ENCODE assay signal across 12 mouse cellular contexts in the genomic region with DNA sequence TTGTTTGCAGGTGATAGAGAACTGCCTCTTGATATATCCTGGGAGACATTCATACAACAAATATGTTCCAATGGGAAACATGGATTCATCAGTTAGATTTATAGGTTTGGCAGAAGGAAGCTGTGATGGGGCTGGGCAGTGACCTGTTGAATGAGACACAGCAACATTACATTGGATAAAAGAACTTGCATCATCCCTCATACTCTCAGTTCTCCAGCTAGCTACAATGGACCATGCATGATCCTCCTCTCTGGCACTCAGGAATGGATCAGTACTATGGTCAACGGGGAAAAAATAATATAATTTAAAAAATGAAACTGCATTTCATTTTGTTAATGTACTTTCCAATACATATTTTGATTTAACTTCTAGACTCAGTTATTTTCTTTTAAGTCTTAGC. TPM values are rescaled to one million over a fixed set of nuclear protein-coding genes. Genes with fewer than 3 reads are reported as not detected.
DNase-seq lines count a peak whose midpoint lies in the region; ATAC-seq and TF ChIP-seq lines count a peak whose summit lies in the region.
"Had no signal": no experiment of that assay in that cellular context is flagged by ENCODE, and none has a peak within 500 bp of the region (broad histone marks: within the 10 kb centered on the region; RNA-seq: fewer than 3 reads in every experiment).

No protein-coding gene starts in this region.

- WGBS in midbrain, embryonic 10.5 days, result 82% methylated on average over 1 of the region's 1 CpGs
- WGBS in midbrain, postnatal 0 days, result 87% methylated on average over 1 of the region's 1 CpGs
- WGBS in limb, embryonic 10.5 days, result 84% methylated on average over 1 of the region's 1 CpGs
- 77% methylated on average over 1 of the region's 1 CpGs for WGBS in stomach, postnatal 0 days

- H3K36me3 ChIP-seq in midbrain, embryonic 10.5 days, result peaks cover 38% of the 10 kb centered on the region
- no peaks in the 10 kb centered on the region for H3K36me3 ChIP-seq in midbrain, postnatal 0 days (ENCODE audit: insufficient read depth, low read length)
- H3K36me3 ChIP-seq in limb, embryonic 10.5 days, result peaks cover 33% of the 10 kb centered on the region
- H3K36me3 ChIP-seq in stomach, postnatal 0 days (ENCODE audit: control insufficient read depth, insufficient read depth, low read length), result peaks cover 5% of the 10 kb centered on the region

- intact Hi-C loops in gastrocnemius, adult 2 months (cut with DNase I), result loop anchor here (5.0 kb wide), 2 partner anchors 112 to 153 kb away; no protein-coding TSS in a partner anchor
- intact Hi-C loops in gastrocnemius, postnatal 36 days (cut with DNase I), result loop anchor here (10.0 kb wide), 1 partner anchor 155 kb away; no protein-coding TSS in a partner anchor

- no peak for DNase-seq in gastrocnemius, adult 2 months
- DNase-seq in gastrocnemius, postnatal 36 days, result no peak
- DNase-seq in midbrain, embryonic 10.5 days (ENCODE audit: low spot score), result no peak
- DNase-seq in midbrain, postnatal 0 days (ENCODE audit: low spot score), result no peak
- no peak for DNase-seq in limb, embryonic 10.5 days (ENCODE audit: low spot score)
- DNase-seq in stomach, postnatal 0 days (ENCODE audit: low spot score), result no peak
- DNase-seq in layer of hippocampus, adult 18-20 months (ENCODE audit: low spot score in 2 of 2), result no peak
- DNase-seq: adrenal gland, postnatal 10 days; B cell, adult 2 months; kidney, postnatal 14 days had no signal

- peak overlapping the region; percentile 82 for H3K4me3 ChIP-seq in gastrocnemius, adult 2 months
- peak overlapping the region; percentile 65; the same call in 1 of the 2 replicates for H3K4me3 ChIP-seq in midbrain, embryonic 10.5 days
- no peak overlapping the region for H3K4me3 ChIP-seq in midbrain, postnatal 0 days (ENCODE audit: low read depth, low read length)
- peak overlapping the region; percentile 68 for H3K4me3 ChIP-seq in limb, embryonic 10.5 days
- no peak overlapping the region for H3K4me3 ChIP-seq in stomach, postnatal 0 days (ENCODE audit: low read depth, low read length)

- TF ChIP-seq CTCF in gastrocnemius, adult 2 months (IDR thresholded peaks at IDR 0.05), result no peak
- no peak for TF ChIP-seq CTCF in midbrain, postnatal 0 days (IDR thresholded peaks at IDR 0.05)
- no peak for TF ChIP-seq CTCF in stomach, postnatal 0 days (IDR thresholded peaks at IDR 0.05; ENCODE audit: low read depth)

- H3K27me3 ChIP-seq in midbrain, embryonic 10.5 days (ENCODE audit: low read depth, poor library complexity, severe bottlenecking), result no peaks in the 10 kb centered on the region
- H3K27me3 ChIP-seq in midbrain, postnatal 0 days (ENCODE audit: insufficient read depth, low read length), result no peaks in the 10 kb centered on the region
- no peaks in the 10 kb centered on the region for H3K27me3 ChIP-seq in limb, embryonic 10.5 days (ENCODE audit: low read depth, poor library complexity, severe bottlenecking)
- no peaks in the 10 kb centered on the region for H3K27me3 ChIP-seq in stomach, postnatal 0 days (ENCODE audit: control insufficient read depth, insufficient read depth, low read length)
- H3K27me3 ChIP-seq: embryonic facial prominence, embryonic 12.5 days had no signal

- ATAC-seq in midbrain, postnatal 0 days (ENCODE audit: low FRiP score), result no peak
- ATAC-seq in stomach, postnatal 0 days (ENCODE audit: low FRiP score, low TSS enrichment), result no peak
- ATAC-seq in inflammation-experienced regulatory T-cells, adult 6 months, result no peak

- no peaks in the 10 kb centered on the region for H3K9me3 ChIP-seq in midbrain, embryonic 10.5 days (replicated peaks)
- H3K9me3 ChIP-seq in midbrain, postnatal 0 days (ENCODE audit: low read length), result no peaks in the 10 kb centered on the region
- no peaks in the 10 kb centered on the region for H3K9me3 ChIP-seq in limb, embryonic 10.5 days (replicated peaks)
- no peaks in the 10 kb centered on the region for H3K9me3 ChIP-seq in stomach, postnatal 0 days (ENCODE audit: control insufficient read depth, low read length)
- H3K9me3 ChIP-seq: embryonic facial prominence, embryonic 12.5 days had no signal

- no peak overlapping the region for H3K9ac ChIP-seq in midbrain, postnatal 0 days (replicated peaks; ENCODE audit: low read length, poor library complexity, severe bottlenecking)
- H3K9ac ChIP-seq in stomach, postnatal 0 days (ENCODE audit: low read length), result no peak overlapping the region

- H3K4me1 ChIP-seq in midbrain, embryonic 10.5 days, result peaks cover 13% of the 10 kb centered on the region; the same call in 1 of the 2 replicates
- H3K4me1 ChIP-seq in midbrain, postnatal 0 days (ENCODE audit: insufficient read depth, low read length), result 0 out of 2 replicates have a peak, but pooled peaks cover 2% of the 10 kb centered on the region
- peaks cover 3% of the 10 kb centered on the region; the same call in 1 of the 2 replicates for H3K4me1 ChIP-seq in limb, embryonic 10.5 days
- H3K4me1 ChIP-seq in stomach, postnatal 0 days (replicated peaks; ENCODE audit: control insufficient read depth, insufficient read depth), result no peaks in the 10 kb centered on the region
- H3K4me1 ChIP-seq: embryonic facial prominence, embryonic 12.5 days had no signal

- no peak overlapping the region; the same call in 1 of the 2 replicates for H3K4me2 ChIP-seq in midbrain, postnatal 0 days (ENCODE audit: low read depth, low read length, poor library complexity, severe bottlenecking)
- 0 out of 2 replicates have a peak overlapping the region, but pooled peaks have one; percentile 31 for H3K4me2 ChIP-seq in stomach, postnatal 0 days (replicated peaks; ENCODE audit: low read depth)

- TF ChIP-seq EP300 in stomach, postnatal 0 days (optimal IDR thresholded peaks at IDR 0.05), result no peak

- no peak overlapping the region for H3K27ac ChIP-seq in gastrocnemius, adult 2 months
- no peak overlapping the region for H3K27ac ChIP-seq in midbrain, embryonic 10.5 days (replicated peaks)
- H3K27ac ChIP-seq in midbrain, postnatal 0 days (ENCODE audit: low read depth, low read length), result no peak overlapping the region
- no peak overlapping the region for H3K27ac ChIP-seq in limb, embryonic 10.5 days
- H3K27ac ChIP-seq in stomach, postnatal 0 days (replicated peaks), result no peak overlapping the region
- H3K27ac ChIP-seq: embryonic facial prominence, embryonic 12.5 days had no signal

RNA-seq across cellular contexts. Expression of a gene that starts 1.5 kb away (rescaled TPM):
- total RNA-seq in gastrocnemius, adult 2 months (2021), result 10 to 100 TPM; 36.7 to 42.2 TPM
- total RNA-seq in gastrocnemius, postnatal 36 days (2021), result 10 to 100 TPM; 31.4 to 34.4 TPM
- 46.0 and 50.1 TPM in 2 replicates for polyA plus RNA-seq in midbrain, embryonic 10.5 days (2016; fragmentation: Nextera tagmentation; extraction: Ambion mirVana)
- 59.7 and 60.3 TPM in 2 replicates for total RNA-seq in midbrain, postnatal 0 days (2014; rRNA removed)
- 39.3 and 41.1 TPM in 2 replicates for polyA plus RNA-seq in midbrain, postnatal 0 days (2015; fragmentation: Nextera tagmentation; extraction: Ambion mirVana)
- polyA plus RNA-seq in limb, embryonic 10.5 days (2016; fragmentation: Nextera tagmentation; extraction: Ambion mirVana), result 40.2 and 44.5 TPM in 2 replicates
- polyA plus RNA-seq in stomach, postnatal 0 days (2015; fragmentation: Nextera tagmentation; extraction: Ambion mirVana), result 73.3 and 74.6 TPM in 2 replicates
- 10 to 100 TPM; 35.8 to 39.0 TPM for total RNA-seq in layer of hippocampus, adult 18-20 months (2021)
- 100 to 1,000 TPM; 148 to 184 (median 167) TPM for polyA plus RNA-seq in inflammation-experienced regulatory T-cells, adult 6 months (2017; shearing (Covaris generic))

RNA-seq across cellular contexts. Expression of a gene that starts 37.8 kb away (rescaled TPM):
- 1 to 10 TPM; 1.9 TPM for total RNA-seq in gastrocnemius, adult 2 months (2021)
- 1 to 10 TPM; 1.1 to 1.7 TPM for total RNA-seq in gastrocnemius, postnatal 36 days (2021)
- 0.63 and 0.91 TPM in 2 replicates for polyA plus RNA-seq in midbrain, embryonic 10.5 days (2016; fragmentation: Nextera tagmentation; extraction: Ambion mirVana)
- total RNA-seq in midbrain, postnatal 0 days (2014; rRNA removed), result 3.4 and 5.3 TPM in 2 replicates
- polyA plus RNA-seq in midbrain, postnatal 0 days (2015; fragmentation: Nextera tagmentation; extraction: Ambion mirVana), result 1.0 and 1.2 TPM in 2 replicates
- polyA plus RNA-seq in limb, embryonic 10.5 days (2016; fragmentation: Nextera tagmentation; extraction: Ambion mirVana), result 0.30 and 0.36 TPM in 2 replicates
- 0.46 and 0.70 TPM in 2 replicates for polyA plus RNA-seq in stomach, postnatal 0 days (2015; fragmentation: Nextera tagmentation; extraction: Ambion mirVana)
- 1 to 10 TPM; 2.6 to 3.9 TPM for total RNA-seq in layer of hippocampus, adult 18-20 months (2021)
- polyA plus RNA-seq in inflammation-experienced regulatory T-cells, adult 6 months (2017; shearing (Covaris generic)), result 1 to 10 TPM; 2.6 to 3.7 (median 3.6) TPM

RNA-seq across cellular contexts. Expression of a gene that starts 46.6 kb away (rescaled TPM):
- total RNA-seq in gastrocnemius, adult 2 months (2021), result not detected
- total RNA-seq in gastrocnemius, postnatal 36 days (2021), result not detected
- 0.22 and 0.56 TPM in 2 replicates for polyA plus RNA-seq in midbrain, embryonic 10.5 days (2016; fragmentation: Nextera tagmentation; extraction: Ambion mirVana)
- 0.22 and 1.7 TPM in 2 replicates for total RNA-seq in midbrain, postnatal 0 days (2014; rRNA removed)
- 0.34 and 0.63 TPM in 2 replicates for polyA plus RNA-seq in midbrain, postnatal 0 days (2015; fragmentation: Nextera tagmentation; extraction: Ambion mirVana)
- polyA plus RNA-seq in limb, embryonic 10.5 days (2016; fragmentation: Nextera tagmentation; extraction: Ambion mirVana), result 0.59 and 0.78 TPM in 2 replicates
- polyA plus RNA-seq in stomach, postnatal 0 days (2015; fragmentation: Nextera tagmentation; extraction: Ambion mirVana), result 0.07 and 0.16 TPM in 2 replicates
- under 1 TPM; 0.20 to 0.89 TPM for total RNA-seq in layer of hippocampus, adult 18-20 months (2021)
- 1 to 10 TPM; 2.9 to 4.4 (median 3.4) TPM for polyA plus RNA-seq in inflammation-experienced regulatory T-cells, adult 6 months (2017; shearing (Covaris generic))

Comparison
In these comparisons a context has a peak if more than half of its experiments do, and no peak if none do; other contexts are left out.
1. H3K4me3 ChIP-seq: peak in gastrocnemius, adult 2 months (single experiment), midbrain, embryonic 10.5 days (single experiment) and limb, embryonic 10.5 days (single experiment); none in midbrain, postnatal 0 days (single experiment) and stomach, postnatal 0 days (single experiment).